Mouse (Mus musculus): ENCODE measurements around the gene Aacs.

DNA sequence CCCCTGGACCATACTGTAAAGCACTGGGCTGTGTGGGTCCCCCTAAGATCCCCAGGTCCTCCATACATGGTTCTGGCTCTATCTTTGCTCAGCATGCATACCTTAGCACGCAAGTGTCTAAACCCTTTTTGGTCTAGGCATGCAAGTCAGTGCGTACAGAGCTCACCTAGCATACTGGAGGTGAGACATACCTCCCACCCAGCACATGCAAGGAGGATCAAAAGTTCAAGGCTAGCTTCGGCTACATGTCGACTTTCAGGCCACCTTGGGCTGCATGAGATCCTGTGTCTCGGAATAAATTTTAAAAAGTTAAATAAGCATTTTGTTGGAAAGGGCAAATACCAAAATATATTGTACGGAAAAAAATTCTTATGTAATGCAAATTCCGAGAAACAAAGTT is 10.4 kb upstream of the Aacs start:
- no peak for TF ChIP-seq CTCF (IDR thresholded peaks at IDR 0.05; ENCODE audit: low read depth)
- TF ChIP-seq EP300 (optimal IDR thresholded peaks at IDR 0.05) = no peak
